Mouse (Mus musculus): ENCODE data around the gene Socs5. TPM values are rescaled to one million over a fixed set of nuclear protein-coding genes. Genes with fewer than 3 reads are reported as not detected.
A peak's percentile ranks its signal among the peaks of the same experiment; 100 is the strongest.

Socs5 gene
- polyA plus RNA-seq, 1 experiment = 6.4 TPM

DNA sequence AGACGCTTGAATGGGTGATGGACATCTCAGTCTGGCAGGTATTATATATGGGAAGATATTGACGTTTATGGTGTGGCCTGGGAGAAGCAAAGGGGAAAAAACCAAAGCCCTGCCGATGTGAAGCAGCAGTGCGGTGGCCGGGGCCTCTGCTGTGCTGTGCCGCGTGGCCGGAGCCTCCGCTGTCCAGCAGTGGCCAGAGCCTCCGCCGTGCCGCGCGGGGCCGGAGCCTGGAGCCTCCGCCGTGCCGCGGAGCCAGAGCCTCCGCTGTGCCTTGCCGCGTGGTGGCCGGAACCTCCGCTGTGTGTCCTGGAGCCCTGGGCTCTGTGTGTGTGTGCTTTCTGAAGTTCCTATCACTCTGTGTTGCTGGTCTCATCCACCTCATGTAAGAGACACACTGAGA, 17.9 kb downstream of the Socs5 start:
- Histone ChIP-seq H3K4me3 (ENCODE audit: control insufficient read depth, low read depth, low read length) (peak overlapping the region; percentile 46), H3K36me3 (ENCODE audit: control insufficient read depth, insufficient read depth, low read length) (no peaks in the 10 kb centered on the region), H3K27ac (ENCODE audit: control insufficient read depth, insufficient read depth, low read depth, low read length) (no peak overlapping the region), H3K27me3 (ENCODE audit: control insufficient read depth, insufficient read depth, low read length) (no peaks in the 10 kb centered on the region), H3K4me1 (ENCODE audit: control insufficient read depth, insufficient read depth, low read length) (peaks cover 6% of the 10 kb centered on the region)
- TF ChIP-seq CTCF (IDR thresholded peaks at IDR 0.05; ENCODE audit: control insufficient read depth, insufficient read depth, insufficient replicate concordance, low read depth, low read length) (no peak), POLR2A (IDR thresholded peaks at IDR 0.05; ENCODE audit: control insufficient read depth, low read depth, low read length) (no peak)

- TF ChIP-seq CTCF (IDR thresholded peaks at IDR 0.05; ENCODE audit: control insufficient read depth, insufficient read depth, insufficient replicate concordance, low read depth, low read length) (no peak), POLR2A (IDR thresholded peaks at IDR 0.05; ENCODE audit: control insufficient read depth, low read depth, low read length) (no peak)
- Histone ChIP-seq H3K27me3 (ENCODE audit: control insufficient read depth, insufficient read depth, low read length) (no peaks in the 10 kb centered on the region), H3K36me3 (ENCODE audit: control insufficient read depth, insufficient read depth, low read length) (no peaks in the 10 kb centered on the region), H3K4me1 (ENCODE audit: control insufficient read depth, insufficient read depth, low read length) (peaks cover 17% of the 10 kb centered on the region), H3K4me3 (ENCODE audit: control insufficient read depth, low read depth, low read length) (no peak overlapping the region), H3K27ac (ENCODE audit: control insufficient read depth, insufficient read depth, low read depth, low read length) (no peak overlapping the region)
Observed at GRCm38 (mm10) chr17:87132258-87132657, 24.8 kb downstream of the Socs5 start.

DNA sequence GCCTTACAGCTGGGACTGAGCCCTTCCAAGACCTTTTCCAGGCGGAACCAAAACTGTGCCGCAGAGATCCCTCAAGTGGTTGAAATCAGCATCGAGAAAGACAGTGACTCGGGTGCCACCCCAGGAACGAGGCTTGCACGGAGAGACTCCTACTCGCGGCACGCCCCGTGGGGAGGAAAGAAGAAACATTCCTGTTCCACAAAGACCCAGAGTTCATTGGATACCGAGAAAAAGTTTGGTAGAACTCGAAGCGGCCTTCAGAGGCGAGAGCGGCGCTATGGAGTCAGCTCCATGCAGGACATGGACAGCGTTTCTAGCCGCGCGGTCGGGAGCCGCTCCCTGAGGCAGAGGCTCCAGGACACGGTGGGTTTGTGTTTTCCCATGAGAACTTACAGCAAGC, 26.3 kb downstream of the Socs5 start:
- no peak overlapping the region for H3K27ac ChIP-seq (ENCODE audit: control insufficient read depth, insufficient read depth, low read depth, low read length)
- no peaks in the 10 kb centered on the region for H3K27me3 ChIP-seq (ENCODE audit: control insufficient read depth, insufficient read depth, low read length)
- TF ChIP-seq CTCF (IDR thresholded peaks at IDR 0.05; ENCODE audit: control insufficient read depth, insufficient read depth, insufficient replicate concordance, low read depth, low read length) (0 out of 2 replicates have a peak, but pooled peaks have one; percentile 0), POLR2A (IDR thresholded peaks at IDR 0.05; ENCODE audit: control insufficient read depth, low read depth, low read length) (no peak)
- H3K4me3 ChIP-seq (ENCODE audit: control insufficient read depth, low read depth, low read length) = peak overlapping the region; percentile 47
- no peaks in the 10 kb centered on the region for H3K36me3 ChIP-seq (ENCODE audit: control insufficient read depth, insufficient read depth, low read length)
- H3K4me1 ChIP-seq (ENCODE audit: control insufficient read depth, insufficient read depth, low read length) = peaks cover 17% of the 10 kb centered on the region

DNA sequence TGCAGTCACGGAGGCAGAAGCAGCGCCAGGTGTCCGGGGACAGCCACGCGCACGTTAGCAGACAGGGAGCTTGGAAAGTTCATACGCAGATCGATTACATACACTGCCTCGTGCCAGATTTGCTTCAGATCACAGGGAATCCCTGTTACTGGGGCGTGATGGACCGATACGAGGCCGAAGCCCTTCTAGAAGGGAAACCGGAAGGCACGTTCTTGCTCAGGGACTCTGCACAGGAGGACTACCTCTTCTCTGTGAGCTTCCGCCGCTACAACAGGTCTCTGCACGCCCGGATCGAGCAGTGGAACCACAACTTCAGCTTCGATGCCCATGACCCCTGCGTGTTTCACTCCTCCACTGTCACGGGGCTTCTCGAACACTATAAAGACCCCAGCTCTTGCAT, 27.2 kb downstream of the Socs5 start:
- Histone ChIP-seq H3K27ac (ENCODE audit: control insufficient read depth, insufficient read depth, low read depth, low read length) (no peak overlapping the region), H3K36me3 (ENCODE audit: control insufficient read depth, insufficient read depth, low read length) (no peaks in the 10 kb centered on the region), H3K4me3 (ENCODE audit: control insufficient read depth, low read depth, low read length) (peak overlapping the region; percentile 68), H3K4me1 (ENCODE audit: control insufficient read depth, insufficient read depth, low read length) (peaks cover 17% of the 10 kb centered on the region), H3K27me3 (ENCODE audit: control insufficient read depth, insufficient read depth, low read length) (no peaks in the 10 kb centered on the region)
- TF ChIP-seq CTCF (IDR thresholded peaks at IDR 0.05; ENCODE audit: control insufficient read depth, insufficient read depth, insufficient replicate concordance, low read depth, low read length) = no peak
- no peak for TF ChIP-seq POLR2A (IDR thresholded peaks at IDR 0.05; ENCODE audit: control insufficient read depth, low read depth, low read length)

- Histone ChIP-seq H3K36me3 (ENCODE audit: control insufficient read depth, insufficient read depth, low read length) (no peaks in the 10 kb centered on the region), H3K4me3 (ENCODE audit: control insufficient read depth, low read depth, low read length) (no peak overlapping the region), H3K4me1 (ENCODE audit: control insufficient read depth, insufficient read depth, low read length) (peaks cover 17% of the 10 kb centered on the region), H3K27me3 (ENCODE audit: control insufficient read depth, insufficient read depth, low read length) (no peaks in the 10 kb centered on the region), H3K27ac (ENCODE audit: control insufficient read depth, insufficient read depth, low read depth, low read length) (no peak overlapping the region)
- no peak for TF ChIP-seq POLR2A (IDR thresholded peaks at IDR 0.05; ENCODE audit: control insufficient read depth, low read depth, low read length)
- TF ChIP-seq CTCF (IDR thresholded peaks at IDR 0.05; ENCODE audit: control insufficient read depth, insufficient read depth, insufficient replicate concordance, low read depth, low read length) = no peak
Observed at GRCm38 (mm10) chr17:87135741-87136140, 28.3 kb downstream of the Socs5 start.

DNA sequence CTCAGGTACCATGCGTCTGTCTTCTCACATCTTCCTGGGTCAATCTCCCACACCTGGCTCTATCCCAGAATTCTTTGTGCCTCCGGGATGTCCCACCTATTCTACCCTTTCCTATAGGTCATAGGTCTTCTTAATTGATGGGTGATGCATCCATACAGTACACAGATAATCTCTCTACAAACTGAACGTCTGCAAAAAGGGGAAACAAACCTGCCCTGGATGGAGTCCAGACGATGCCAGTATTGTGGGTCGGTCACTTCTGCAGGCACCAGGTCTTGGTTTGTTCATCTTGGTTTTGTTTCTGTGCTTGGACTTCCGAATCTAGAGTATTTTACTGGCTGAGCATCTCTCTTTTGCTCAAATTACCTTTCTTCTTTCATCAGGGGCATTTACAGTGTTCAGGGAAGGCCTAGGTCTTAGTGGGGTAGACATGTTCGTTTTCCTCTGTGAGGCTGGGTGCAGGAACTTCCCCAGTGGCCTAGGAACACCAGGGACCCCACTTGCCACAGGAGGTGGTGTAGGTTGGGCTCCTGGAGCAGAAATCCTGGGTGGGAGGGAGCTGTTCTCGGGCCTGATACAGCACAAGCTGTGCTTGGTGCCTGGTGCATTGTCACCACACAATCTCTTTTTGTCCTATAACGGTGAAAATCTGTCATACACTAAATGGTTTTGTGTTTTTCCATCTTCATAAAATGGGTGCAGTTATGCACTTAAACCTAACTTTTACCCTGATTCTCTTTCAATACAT, 33.9 kb downstream of the Socs5 start:
- H3K4me1 ChIP-seq (ENCODE audit: control insufficient read depth, insufficient read depth, low read length) = peaks cover 6% of the 10 kb centered on the region
- H3K27me3 ChIP-seq (ENCODE audit: control insufficient read depth, insufficient read depth, low read length) = no peaks in the 10 kb centered on the region
- TF ChIP-seq POLR2A (IDR thresholded peaks at IDR 0.05; ENCODE audit: control insufficient read depth, low read depth, low read length) (no peak), CTCF (IDR thresholded peaks at IDR 0.05; ENCODE audit: control insufficient read depth, insufficient read depth, insufficient replicate concordance, low read depth, low read length) (no peak)
- no peak overlapping the region for H3K4me3 ChIP-seq (ENCODE audit: control insufficient read depth, low read depth, low read length)
- H3K27ac ChIP-seq (ENCODE audit: control insufficient read depth, insufficient read depth, low read depth, low read length) = no peak overlapping the region
- no peaks in the 10 kb centered on the region for H3K36me3 ChIP-seq (ENCODE audit: control insufficient read depth, insufficient read depth, low read length)

- TF ChIP-seq CTCF (IDR thresholded peaks at IDR 0.05; ENCODE audit: control insufficient read depth, insufficient read depth, insufficient replicate concordance, low read depth, low read length) (no peak), POLR2A (IDR thresholded peaks at IDR 0.05; ENCODE audit: control insufficient read depth, low read depth, low read length) (peak; percentile 25; the same call in 1 of the 2 replicates)
Observed at GRCm38 (mm10) chr17:87142271-87142670, 34.8 kb downstream of the Socs5 start.

More at GRCm38 (mm10) chr17:87142271-87142670, 34.8 kb downstream of the Socs5 start:
- Histone ChIP-seq H3K36me3 (ENCODE audit: control insufficient read depth, insufficient read depth, low read length) (no peaks in the 10 kb centered on the region), H3K27ac (ENCODE audit: control insufficient read depth, insufficient read depth, low read depth, low read length) (no peak overlapping the region), H3K4me1 (ENCODE audit: control insufficient read depth, insufficient read depth, low read length) (peaks cover 6% of the 10 kb centered on the region), H3K27me3 (ENCODE audit: control insufficient read depth, insufficient read depth, low read length) (no peaks in the 10 kb centered on the region), H3K4me3 (ENCODE audit: control insufficient read depth, low read depth, low read length) (peak overlapping the region; percentile 32)

All from testis, adult 2 months (tissue).